Mouse (Mus musculus) liver, postnatal 0 days (tissue): Measurements from ENCODE around the gene Acvr1b. TPM values are rescaled to one million over a fixed set of nuclear protein-coding genes. Genes with fewer than 3 reads are reported as not detected.

Experiments used
- ATAC-seq: fragments of 200-750 bp; cut with Nextera tagmentation; 2 replicates; pipeline ENCODE4 v1.8.0; 2017; ENCODE audit warnings: mild to moderate bottlenecking, moderate library complexity
- DNase-seq: peaks from one replicate; pipeline ENCODE4 v3.0.0-alpha.2; 2016
- H3K27ac ChIP-seq: fragments of 300-500 bp; sonication (generic); 2 replicates; pipeline ENCODE4 v1.5.1; 2014; ENCODE audit warnings: antibody characterized with exemption, moderate library complexity, mild to moderate bottlenecking, low read depth
- H3K27me3 ChIP-seq: fragments of 300-500 bp; sonication (generic); 2 replicates; pipeline ENCODE4 v1.6.1; 2014; ENCODE audit warnings: low read length, control low read depth, mixed read lengths; ENCODE audit not compliant: insufficient read depth
- H3K36me3 ChIP-seq: fragments of 300-500 bp; sonication (generic); replicated peaks from 2 replicates; pipeline ENCODE4 v1.6.1; 2014; ENCODE audit warnings: mild to moderate bottlenecking, control low read depth, low read length, moderate library complexity, mixed read lengths; ENCODE audit not compliant: insufficient read depth
- H3K4me1 ChIP-seq: fragments of 300-500 bp; sonication (generic); 2 replicates; pipeline ENCODE4 v1.6.1; 2014; ENCODE audit warnings: antibody characterized with exemption, mild to moderate bottlenecking, control low read depth; ENCODE audit not compliant: insufficient read depth
- H3K4me2 ChIP-seq: fragments of 300-500 bp; sonication (generic); 2 replicates; pipeline ENCODE4 v1.6.1; 2014; ENCODE audit warnings: low read depth, mild to moderate bottlenecking, low read length, moderate library complexity, mixed read lengths
- H3K4me3 ChIP-seq: fragments of 300-500 bp; sonication (generic); 2 replicates; pipeline ENCODE4 v1.5.1; 2014; ENCODE audit warnings: low read depth, low read length
- H3K9ac ChIP-seq: fragments of 300-500 bp; sonication (generic); replicated peaks from 2 replicates; pipeline ENCODE4 v1.6.1; 2014; ENCODE audit warnings: mild to moderate bottlenecking, moderate library complexity
- H3K9me3 ChIP-seq: fragments of 300-500 bp; sonication (generic); 2 replicates; pipeline ENCODE4 v1.6.1; 2016; ENCODE audit warnings: mild to moderate bottlenecking, control low read depth, low read length, mixed read lengths
- CTCF ChIP-seq: sonication (generic); IDR thresholded peaks from 2 replicates; pipeline ENCODE4 v1.5.1; 2016; ENCODE audit warnings: antibody characterized with exemption, low read depth
- EP300 ChIP-seq: IDR thresholded peaks from 2 replicates; pipeline ENCODE4 v1.6.1; 2016; ENCODE audit warnings: antibody characterized with exemption, low read depth, mild to moderate bottlenecking
- WGBS: fragments of 180-500 bp; shearing (Covaris S2); extraction: QIAGEN DNeasy Blood & Tissue Kit; methylation state at CpG from one replicate; pipeline ENCODE4 v1.1.7; 2014; ENCODE audit not compliant: insufficient replicate concordance; 5-methylcytosine and 5-hydroxymethylcytosine counted together
- polyA plus RNA-seq: library from polyadenylated mRNA; unstranded; fragments of >200 nt; fragmentation: Nextera tagmentation; extraction: Ambion mirVana; gene quantifications from 2 replicates; pipeline ENCODE4 v1.2.1, GENCODE M21; 2015

Acvr1b gene
- polyA plus RNA-seq, 1 experiment from 2014 or later: 2.2 TPM

- 91% methylated on average over 8 of the region's 8 CpGs for WGBS
- Histone ChIP-seq H3K9me3 (no peaks in the 10 kb centered on the region), H3K4me2 (no peak overlapping the region), H3K27ac (no peak overlapping the region), H3K36me3 (no peaks in the 10 kb centered on the region), H3K27me3 (no peaks in the 10 kb centered on the region), H3K9ac (no peak overlapping the region), H3K4me1 (peaks cover 22% of the 10 kb centered on the region), H3K4me3 (no peak overlapping the region)
- ATAC-seq (no peak), DNase-seq (no peak)
- TF ChIP-seq CTCF (no peak), EP300 (no peak)
Measured at GRCm38 (mm10) chr15:101184300-101184699, 10.4 kb downstream of the Acvr1b start.

DNA sequence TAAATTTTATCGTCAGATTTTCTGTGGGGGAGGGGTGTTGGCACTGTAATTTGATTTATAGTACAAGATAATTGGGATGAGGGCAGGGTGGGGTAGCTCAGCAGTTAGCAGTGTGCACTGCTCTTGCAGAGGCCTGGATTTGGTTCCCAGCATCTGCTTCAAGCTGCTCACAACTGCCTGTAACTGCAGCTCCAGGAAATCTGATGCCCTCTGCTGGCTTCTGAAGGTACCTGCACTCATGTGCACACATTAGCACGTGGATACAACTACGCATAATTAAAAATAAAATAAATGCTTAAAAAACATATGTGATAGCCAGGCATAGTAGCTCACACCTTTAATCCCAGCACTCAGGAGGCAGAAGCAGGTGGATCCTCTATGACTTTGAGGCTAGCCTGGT lies 11.7 kb downstream of the Acvr1b start:
- Histone ChIP-seq H3K4me2 (no peak overlapping the region), H3K27me3 (no peaks in the 10 kb centered on the region), H3K4me1 (peaks cover 22% of the 10 kb centered on the region), H3K9me3 (no peaks in the 10 kb centered on the region), H3K9ac (no peak overlapping the region), H3K27ac (no peak overlapping the region), H3K36me3 (no peaks in the 10 kb centered on the region), H3K4me3 (no peak overlapping the region)
- no peak for ATAC-seq
- TF ChIP-seq EP300 (no peak), CTCF (peak; percentile 33)
- no peak for DNase-seq
- WGBS: 86% methylated on average over 3 of the region's 3 CpGs

DNA sequence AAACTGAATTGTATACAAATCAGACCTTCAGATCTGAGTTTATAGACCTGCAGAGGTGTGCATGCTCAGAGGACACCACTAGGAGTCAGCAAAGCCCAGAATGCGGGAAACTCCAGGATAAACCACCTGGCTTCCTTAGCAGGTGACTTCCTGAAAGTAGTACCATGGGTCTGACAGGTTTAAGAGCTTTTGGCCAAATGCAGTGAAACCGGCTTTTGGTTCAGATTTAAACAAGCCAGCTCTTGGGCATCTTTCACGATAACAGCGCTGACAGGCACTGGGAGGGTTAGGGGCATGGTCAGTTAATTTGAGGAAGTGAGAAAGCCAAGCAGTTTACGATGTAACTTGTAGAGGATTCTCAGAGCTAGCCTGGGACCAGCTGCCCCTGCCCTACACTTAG lies 14.0 kb downstream of the Acvr1b start:
- Histone ChIP-seq H3K9me3 (no peaks in the 10 kb centered on the region), H3K27ac (no peak overlapping the region), H3K4me2 (no peak overlapping the region), H3K4me3 (no peak overlapping the region), H3K4me1 (peaks cover 34% of the 10 kb centered on the region), H3K27me3 (no peaks in the 10 kb centered on the region), H3K9ac (no peak overlapping the region), H3K36me3 (no peaks in the 10 kb centered on the region)
- 32% methylated on average over 5 of the region's 5 CpGs for WGBS
- DNase-seq: no peak
- ATAC-seq: no peak
- TF ChIP-seq CTCF (peak; percentile 39; the same call in 1 of the 2 replicates), EP300 (no peak)

DNA sequence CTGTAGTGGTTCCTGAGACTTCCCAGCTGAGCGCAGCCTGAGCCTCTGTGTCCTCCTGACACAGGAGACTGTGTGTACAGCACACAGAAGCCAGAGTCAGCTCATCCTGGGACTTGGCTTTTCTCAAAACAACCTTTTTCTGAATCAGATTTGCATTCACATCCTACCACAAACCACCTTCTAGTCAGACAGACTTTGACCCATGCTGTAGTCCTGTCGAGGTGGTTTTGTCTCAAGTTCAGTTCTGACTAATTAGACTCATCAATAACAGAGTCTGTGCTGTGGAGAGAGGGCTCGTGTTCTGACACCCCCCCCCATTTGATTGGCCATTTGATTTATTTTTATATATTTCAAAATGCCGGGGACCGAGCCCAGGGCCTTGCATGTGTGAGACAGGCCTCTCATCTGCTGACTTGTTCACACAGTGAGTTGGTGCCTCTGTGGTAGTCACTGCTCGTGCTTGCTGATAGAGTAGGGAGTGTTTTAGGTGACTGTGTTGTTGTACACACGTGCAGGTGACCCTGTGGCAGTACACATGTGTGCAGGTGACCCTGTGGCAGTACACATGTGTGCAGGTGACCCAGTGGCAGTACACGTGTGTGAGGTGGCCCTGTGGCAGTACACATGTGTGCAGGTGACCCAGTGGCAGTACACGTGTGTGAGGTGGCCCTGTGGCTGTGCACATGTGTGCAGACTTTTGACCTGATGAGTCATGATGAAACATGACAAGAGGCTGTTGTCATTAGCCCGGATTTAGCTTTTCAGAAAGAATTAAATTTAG lies 16.3 kb downstream of the Acvr1b start:
- Histone ChIP-seq H3K27me3 (no peaks in the 10 kb centered on the region), H3K9me3 (no peaks in the 10 kb centered on the region), H3K4me3 (no peak overlapping the region), H3K27ac (peak overlapping the region; percentile 70), H3K4me1 (peaks cover 46% of the 10 kb centered on the region), H3K36me3 (peaks cover 4% of the 10 kb centered on the region), H3K9ac (no peak overlapping the region), H3K4me2 (no peak overlapping the region)
- WGBS: 53% methylated on average over 10 of the region's 10 CpGs
- TF ChIP-seq EP300 (no peak), CTCF (no peak)
- ATAC-seq (peak; percentile 59), DNase-seq (no peak)

DNA sequence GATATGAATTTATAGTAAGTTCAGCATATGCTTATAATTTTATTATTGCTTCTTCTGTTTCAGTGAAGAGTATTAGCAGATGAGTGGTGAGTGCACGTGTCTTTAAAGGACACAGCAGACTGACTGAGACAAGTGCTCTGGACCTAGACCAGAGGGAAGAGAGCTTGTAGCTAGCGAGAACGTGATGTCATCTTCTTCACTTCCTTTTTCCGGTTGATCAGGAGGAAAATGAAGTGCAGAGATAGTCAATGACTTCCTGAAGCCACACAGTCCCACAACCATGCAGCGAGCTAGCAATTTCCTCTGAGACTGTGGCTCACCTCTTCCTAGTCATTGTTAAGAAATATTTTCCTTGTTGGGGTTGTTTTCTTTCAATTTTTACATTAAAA lies 16.9 kb downstream of the Acvr1b start:
- no peak for TF ChIP-seq EP300
- TF ChIP-seq CTCF: no peak
- H3K9me3 ChIP-seq: no peaks in the 10 kb centered on the region
- H3K27me3 ChIP-seq: no peaks in the 10 kb centered on the region
- H3K4me2 ChIP-seq: no peak overlapping the region
- peaks cover 4% of the 10 kb centered on the region for H3K36me3 ChIP-seq
- H3K4me1 ChIP-seq: peaks cover 52% of the 10 kb centered on the region
- peak overlapping the region; percentile 70 for H3K27ac ChIP-seq
- no peak overlapping the region for H3K9ac ChIP-seq
- H3K4me3 ChIP-seq: no peak overlapping the region
- no peak; the same call in 1 of the 2 replicates for ATAC-seq
- 39% methylated on average over 5 of the region's 5 CpGs for WGBS
- DNase-seq: no peak

DNA sequence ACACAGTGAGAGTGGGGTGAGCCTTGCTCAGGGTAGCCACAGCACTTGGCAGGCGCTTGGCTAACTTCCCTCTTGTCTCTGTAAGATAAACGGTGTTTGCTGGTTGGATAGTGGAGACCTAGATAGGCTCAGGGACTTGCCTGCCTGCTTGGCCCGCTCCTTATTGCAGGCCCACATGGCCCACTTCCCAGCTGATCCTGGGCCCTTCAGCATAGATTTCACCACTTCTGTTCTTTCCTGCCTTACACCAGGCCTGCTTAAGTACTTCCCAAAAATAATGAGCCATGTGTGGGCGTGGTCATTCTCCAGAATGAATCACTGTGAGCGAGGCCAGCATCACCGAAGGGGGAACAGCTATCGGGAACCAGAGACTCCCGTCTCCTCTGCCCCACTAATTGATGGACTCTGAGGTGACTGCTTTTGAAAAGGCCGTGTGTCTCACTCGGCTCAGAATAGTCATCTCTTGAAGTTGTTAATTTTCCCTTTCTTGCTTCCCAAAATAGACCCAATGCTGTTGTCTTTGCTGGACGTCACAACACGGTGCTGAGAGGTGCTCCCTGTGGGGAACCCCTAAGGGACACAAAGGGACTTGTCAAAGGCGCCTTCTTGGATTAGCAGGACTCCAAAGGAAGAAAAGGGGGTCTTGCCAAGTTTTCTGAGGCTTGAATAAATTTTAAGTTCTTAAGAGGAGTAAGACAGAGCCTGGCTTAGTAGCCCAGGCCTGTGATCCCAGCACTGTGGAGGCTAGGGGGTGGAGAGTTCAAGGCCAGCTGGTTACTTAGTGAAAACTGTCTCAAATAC lies 17.8 kb downstream of the Acvr1b start:
- ATAC-seq: no peak
- Histone ChIP-seq H3K4me3 (no peak overlapping the region), H3K9ac (no peak overlapping the region), H3K9me3 (no peaks in the 10 kb centered on the region), H3K36me3 (peaks cover 7% of the 10 kb centered on the region), H3K4me2 (no peak overlapping the region), H3K4me1 (peaks cover 54% of the 10 kb centered on the region), H3K27ac (peak overlapping the region; percentile 70), H3K27me3 (no peaks in the 10 kb centered on the region)
- no peak for DNase-seq
- no peak for TF ChIP-seq CTCF
- no peak for TF ChIP-seq EP300
- WGBS: 40% methylated on average over 13 of the region's 13 CpGs
